Mouse (Mus musculus) heart, embryonic 12.5 days (tissue): ENCODE data around the gene Tmppe. TPM values are rescaled to one million over a fixed set of nuclear protein-coding genes. Genes with fewer than 3 reads are reported as not detected.
A peak's percentile ranks its signal among the peaks of the same experiment; 100 is the strongest.

ENCODE experiments used
- ATAC-seq: fragments of 200-750 bp; cut with Nextera tagmentation; 2 replicates; pipeline ENCODE4 v1.8.0; 2017; ENCODE audit warnings: moderate TSS enrichment, moderate library complexity; ENCODE audit not compliant: insufficient number of reproducible peaks, low FRiP score
- H3K27ac ChIP-seq: fragments of 300-500 bp; sonication (generic); 2 replicates; pipeline ENCODE4 v1.5.1; 2016; ENCODE audit warnings: mild to moderate bottlenecking, moderate library complexity; ENCODE audit not compliant: poor library complexity, severe bottlenecking
- H3K27me3 ChIP-seq: fragments of 300-500 bp; sonication (generic); replicated peaks from 2 replicates; pipeline ENCODE4 v1.6.1; 2016; ENCODE audit warnings: mild to moderate bottlenecking, moderate library complexity
- H3K36me3 ChIP-seq: fragments of 300-500 bp; sonication (generic); 2 replicates; pipeline ENCODE4 v1.6.1; 2016; ENCODE audit warnings: mild to moderate bottlenecking, moderate library complexity
- H3K4me1 ChIP-seq: fragments of 300-500 bp; sonication (generic); replicated peaks from 2 replicates; pipeline ENCODE4 v1.6.1; 2016; ENCODE audit warnings: mild to moderate bottlenecking
- H3K4me2 ChIP-seq: fragments of 300-500 bp; sonication (generic); 2 replicates; pipeline ENCODE4 v1.6.1; 2016; ENCODE audit warnings: mild to moderate bottlenecking, moderate library complexity
- H3K4me3 ChIP-seq: fragments of 300-500 bp; sonication (generic); 2 replicates; pipeline ENCODE4 v1.5.1; 2016; ENCODE audit warnings: mild to moderate bottlenecking
- H3K9ac ChIP-seq: fragments of 300-500 bp; sonication (generic); 2 replicates; pipeline ENCODE4 v1.6.1; 2016; ENCODE audit warnings: mild to moderate bottlenecking, moderate library complexity
- H3K9me3 ChIP-seq: fragments of 300-500 bp; sonication (generic); replicated peaks from 2 replicates; pipeline ENCODE4 v1.6.1; 2016; ENCODE audit warnings: mild to moderate bottlenecking, moderate library complexity
- WGBS: fragments of 180-500 bp; shearing (Covaris S2); methylation state at CpG from one replicate; pipeline ENCODE4 v1.1.7; 2016; 5-methylcytosine and 5-hydroxymethylcytosine counted together
- polyA plus RNA-seq: library from polyadenylated mRNA; unstranded; fragments of >200 nt; fragmentation: Nextera tagmentation; extraction: Ambion mirVana; gene quantifications from 2 replicates; pipeline ENCODE4 v1.2.1, GENCODE M21; 2016

The Tmppe gene
- polyA plus RNA-seq, 1 experiment from 2014 or later: 11.9 TPM

- H3K27me3 ChIP-seq: no peaks in the 10 kb centered on the region
- no peak for ATAC-seq
- no peaks in the 10 kb centered on the region for H3K9me3 ChIP-seq
- 76% methylated on average over 12 of the region's 12 CpGs for WGBS
- no peak overlapping the region for H3K4me2 ChIP-seq
- H3K27ac ChIP-seq: no peak overlapping the region
- H3K4me1 ChIP-seq: peaks cover 11% of the 10 kb centered on the region; the same call in 1 of the 2 replicates
- no peak overlapping the region for H3K4me3 ChIP-seq
- H3K36me3 ChIP-seq: peaks cover 8% of the 10 kb centered on the region
- H3K9ac ChIP-seq: no peak overlapping the region
Measured at GRCm38 (mm10) chr9:114399680-114400079, 1.2 kb upstream of the Tmppe start.

GRCm38 (mm10) chr9:114400588-114400948 lies 337 bp upstream of the Tmppe start:
- Histone ChIP-seq H3K4me2 (peak overlapping the region; percentile 89), H3K9me3 (no peaks in the 10 kb centered on the region), H3K9ac (peak overlapping the region; percentile 88; the same call in 1 of the 2 replicates), H3K27me3 (no peaks in the 10 kb centered on the region), H3K4me1 (peaks cover 11% of the 10 kb centered on the region; the same call in 1 of the 2 replicates), H3K36me3 (peaks cover 17% of the 10 kb centered on the region), H3K4me3 (peak overlapping the region; percentile 93), H3K27ac (peak overlapping the region; percentile 67; the same call in 1 of the 2 replicates)
- peak; percentile 26 for ATAC-seq
- WGBS: 23% methylated on average over 5 of the region's 5 CpGs

- no peaks in the 10 kb centered on the region for H3K9me3 ChIP-seq
- H3K27me3 ChIP-seq: no peaks in the 10 kb centered on the region
- WGBS: 3% methylated on average over 16 of the region's 16 CpGs
Measured at GRCm38 (mm10) chr9:114401685-114402080, 778 bp downstream of the Tmppe start.

GRCm38 (mm10) chr9:114407676-114408075 lies 6.8 kb downstream of the Tmppe start:
- 95% methylated on average over 2 of the region's 2 CpGs for WGBS
- H3K9ac ChIP-seq: no peak overlapping the region
- ATAC-seq: no peak

More at GRCm38 (mm10) chr9:114401685-114402080, 778 bp downstream of the Tmppe start:
- Histone ChIP-seq H3K27ac (peak overlapping the region; percentile 67), H3K36me3 (peaks cover 24% of the 10 kb centered on the region), H3K4me3 (peak overlapping the region; percentile 93), H3K4me1 (peaks cover 11% of the 10 kb centered on the region; the same call in 1 of the 2 replicates), H3K9ac (peak overlapping the region; percentile 88), H3K4me2 (peak overlapping the region; percentile 89)
- no peak for ATAC-seq

GRCm38 (mm10) chr9:114410313-114410862 lies 9.5 kb downstream of the Tmppe start:
- peaks cover 11% of the 10 kb centered on the region; the same call in 1 of the 2 replicates for H3K9me3 ChIP-seq
- H3K4me1 ChIP-seq: peaks cover 6% of the 10 kb centered on the region; the same call in 1 of the 2 replicates
- peaks cover 59% of the 10 kb centered on the region for H3K36me3 ChIP-seq
- no peak overlapping the region for H3K9ac ChIP-seq
- no peak overlapping the region for H3K27ac ChIP-seq
- no peak for ATAC-seq
- 94% methylated on average over 11 of the region's 11 CpGs for WGBS
- H3K4me2 ChIP-seq: no peak overlapping the region
- H3K27me3 ChIP-seq: no peaks in the 10 kb centered on the region
- no peak overlapping the region for H3K4me3 ChIP-seq

More at GRCm38 (mm10) chr9:114407676-114408075, 6.8 kb downstream of the Tmppe start:
- Histone ChIP-seq H3K9me3 (peaks cover 11% of the 10 kb centered on the region; the same call in 1 of the 2 replicates), H3K4me3 (no peak overlapping the region), H3K36me3 (peaks cover 68% of the 10 kb centered on the region), H3K27ac (no peak overlapping the region), H3K4me1 (peaks cover 6% of the 10 kb centered on the region; the same call in 1 of the 2 replicates), H3K27me3 (no peaks in the 10 kb centered on the region), H3K4me2 (no peak overlapping the region)

GRCm38 (mm10) chr9:114411295-114411694 lies 10.4 kb downstream of the Tmppe start:
- Histone ChIP-seq H3K4me2 (no peak overlapping the region), H3K9me3 (peaks cover 11% of the 10 kb centered on the region; the same call in 1 of the 2 replicates), H3K4me3 (no peak overlapping the region), H3K4me1 (peaks cover 6% of the 10 kb centered on the region; the same call in 1 of the 2 replicates), H3K9ac (no peak overlapping the region), H3K27me3 (no peaks in the 10 kb centered on the region), H3K36me3 (peaks cover 50% of the 10 kb centered on the region), H3K27ac (no peak overlapping the region)
- ATAC-seq: no peak
- WGBS: 82% methylated on average over 5 of the region's 5 CpGs

GRCm38 (mm10) chr9:114412406-114412805 lies 11.5 kb downstream of the Tmppe start:
- no peak for ATAC-seq
- Histone ChIP-seq H3K4me2 (no peak overlapping the region), H3K36me3 (peaks cover 51% of the 10 kb centered on the region), H3K9ac (no peak overlapping the region), H3K27me3 (no peaks in the 10 kb centered on the region), H3K4me3 (no peak overlapping the region), H3K27ac (no peak overlapping the region; the same call in 1 of the 2 replicates), H3K9me3 (peaks cover 11% of the 10 kb centered on the region; the same call in 1 of the 2 replicates), H3K4me1 (peaks cover 6% of the 10 kb centered on the region; the same call in 1 of the 2 replicates)
- WGBS: 61% methylated on average over 9 of the region's 9 CpGs

GRCm38 (mm10) chr9:114413866-114414265 lies 13.0 kb downstream of the Tmppe start:
- peaks cover 11% of the 10 kb centered on the region; the same call in 1 of the 2 replicates for H3K9me3 ChIP-seq
- ATAC-seq: no peak
- no peak overlapping the region for H3K27ac ChIP-seq
- H3K4me2 ChIP-seq: no peak overlapping the region
- no peaks in the 10 kb centered on the region for H3K27me3 ChIP-seq
- peaks cover 6% of the 10 kb centered on the region; the same call in 1 of the 2 replicates for H3K4me1 ChIP-seq
- no peak overlapping the region for H3K4me3 ChIP-seq
- peaks cover 42% of the 10 kb centered on the region for H3K36me3 ChIP-seq
- H3K9ac ChIP-seq: no peak overlapping the region
- WGBS: 82% methylated on average over 12 of the region's 12 CpGs

GRCm38 (mm10) chr9:114415701-114416100 lies 14.8 kb downstream of the Tmppe start:
- Histone ChIP-seq H3K4me2 (no peak overlapping the region), H3K4me1 (peaks cover 6% of the 10 kb centered on the region; the same call in 1 of the 2 replicates), H3K36me3 (peaks cover 34% of the 10 kb centered on the region), H3K27ac (no peak overlapping the region), H3K27me3 (no peaks in the 10 kb centered on the region), H3K9me3 (peaks cover 11% of the 10 kb centered on the region; the same call in 1 of the 2 replicates), H3K9ac (no peak overlapping the region), H3K4me3 (no peak overlapping the region)
- 24% methylated on average over 11 of the region's 11 CpGs for whole genome bisulfite sequencing
- ATAC-seq: no peak

- Histone ChIP-seq H3K9ac (no peak overlapping the region), H3K4me3 (no peak overlapping the region), H3K27ac (no peak overlapping the region), H3K4me1 (peaks cover 6% of the 10 kb centered on the region; the same call in 1 of the 2 replicates), H3K9me3 (peaks cover 5% of the 10 kb centered on the region; the same call in 1 of the 2 replicates), H3K27me3 (no peaks in the 10 kb centered on the region), H3K4me2 (no peak overlapping the region), H3K36me3 (peaks cover 28% of the 10 kb centered on the region)
- 88% methylated on average over 21 of the region's 21 CpGs for WGBS
- no peak for ATAC-seq
Measured at GRCm38 (mm10) chr9:114416646-114417517, 16.0 kb downstream of the Tmppe start.

- no peak overlapping the region for H3K4me3 ChIP-seq
- no peak overlapping the region for H3K4me2 ChIP-seq
- no peak for ATAC-seq
- no peak overlapping the region for H3K27ac ChIP-seq
- WGBS: 74% methylated on average over 6 of the region's 7 CpGs
- H3K9me3 ChIP-seq: 0 out of 2 replicates have a peak, but pooled peaks cover 2% of the 10 kb centered on the region
- H3K9ac ChIP-seq: no peak overlapping the region
- peaks cover 33% of the 10 kb centered on the region for H3K36me3 ChIP-seq
- H3K27me3 ChIP-seq: no peaks in the 10 kb centered on the region
- no peaks in the 10 kb centered on the region for H3K4me1 ChIP-seq
Measured at GRCm38 (mm10) chr9:114418187-114418586, 17.3 kb downstream of the Tmppe start.
